Mouse (Mus musculus) liver, embryonic 15.5 days (tissue): ENCODE measurements around the gene Gm17660. TPM values are rescaled to one million over a fixed set of nuclear protein-coding genes. Genes with fewer than 3 reads are reported as not detected.

Experiments used
- ATAC-seq: fragments of 200-750 bp; cut with Nextera tagmentation; 2 replicates; pipeline ENCODE4 v1.8.0; 2017; ENCODE audit warnings: moderate number of reproducible peaks, mild to moderate bottlenecking, moderate library complexity; ENCODE audit not compliant: insufficient read depth
- H3K27ac ChIP-seq: fragments of 300-500 bp; sonication (generic); replicated peaks from 2 replicates; pipeline ENCODE4 v1.5.1; 2015; ENCODE audit warnings: mild to moderate bottlenecking, inconsistent platforms
- H3K27me3 ChIP-seq: fragments of 300-500 bp; sonication (generic); 2 replicates; pipeline ENCODE4 v1.6.1; 2015; ENCODE audit warnings: mild to moderate bottlenecking, inconsistent platforms
- H3K36me3 ChIP-seq: fragments of 300-500 bp; sonication (generic); replicated peaks from 2 replicates; pipeline ENCODE4 v1.6.1; 2015; ENCODE audit warnings: moderate library complexity, mild to moderate bottlenecking, inconsistent platforms
- H3K4me1 ChIP-seq: fragments of 300-500 bp; sonication (generic); replicated peaks from 2 replicates; pipeline ENCODE4 v1.6.1; 2015; ENCODE audit warnings: inconsistent platforms
- H3K4me2 ChIP-seq: fragments of 300-500 bp; sonication (generic); 2 replicates; pipeline ENCODE4 v1.6.1; 2015; ENCODE audit warnings: moderate library complexity, mild to moderate bottlenecking, inconsistent platforms
- H3K4me3 ChIP-seq: fragments of 300-500 bp; sonication (generic); replicated peaks from 2 replicates; pipeline ENCODE4 v1.5.1; 2015; ENCODE audit warnings: mild to moderate bottlenecking, inconsistent platforms
- H3K9ac ChIP-seq: fragments of 300-500 bp; sonication (generic); 2 replicates; pipeline ENCODE4 v1.6.1; 2015; ENCODE audit warnings: moderate library complexity, mild to moderate bottlenecking, inconsistent platforms
- H3K9me3 ChIP-seq: fragments of 300-500 bp; sonication (generic); replicated peaks from 2 replicates; pipeline ENCODE4 v1.6.1; 2016; ENCODE audit warnings: inconsistent platforms
- WGBS: fragments of 180-500 bp; shearing (Covaris S2); methylation state at CpG from one replicate; pipeline ENCODE4 v1.1.7; 2015; ENCODE audit warnings: mixed read lengths; ENCODE audit not compliant: insufficient replicate concordance; 5-methylcytosine and 5-hydroxymethylcytosine counted together
- polyA plus RNA-seq: library from polyadenylated mRNA; unstranded; fragments of >200 nt; fragmentation: Nextera tagmentation; extraction: Ambion mirVana; gene quantifications from 2 replicates; pipeline ENCODE4 v1.2.1, GENCODE M21; 2015

Gene Gm17660
- polyA plus RNA-seq, 1 experiment from 2014 or later, result not detected

- Histone ChIP-seq H3K4me1 (peaks cover 6% of the 10 kb centered on the region; the same call in 1 of the 2 replicates), H3K4me2 (no peak overlapping the region), H3K36me3 (no peaks in the 10 kb centered on the region), H3K4me3 (no peak overlapping the region), H3K27me3 (peaks cover 43% of the 10 kb centered on the region), H3K27ac (no peak overlapping the region), H3K9ac (no peak overlapping the region), H3K9me3 (no peaks in the 10 kb centered on the region)
- 26% methylated on average over 10 of the region's 10 CpGs for WGBS
- no peak for ATAC-seq
Measured at GRCm38 (mm10) chr5:104076361-104076760, 1.0 kb downstream of the Gm17660 start.

GRCm38 (mm10) chr5:104074388-104074787 is 3.0 kb downstream of the Gm17660 start:
- Histone ChIP-seq H3K9ac (no peak overlapping the region), H3K27ac (no peak overlapping the region), H3K4me1 (peaks cover 9% of the 10 kb centered on the region; the same call in 1 of the 2 replicates), H3K27me3 (peaks cover 37% of the 10 kb centered on the region), H3K36me3 (no peaks in the 10 kb centered on the region), H3K9me3 (no peaks in the 10 kb centered on the region), H3K4me2 (no peak overlapping the region), H3K4me3 (no peak overlapping the region)
- 23% methylated on average over 12 of the region's 12 CpGs for WGBS
- ATAC-seq, result no peak

- Histone ChIP-seq H3K27ac (no peak overlapping the region), H3K4me2 (no peak overlapping the region), H3K9ac (no peak overlapping the region), H3K4me3 (no peak overlapping the region), H3K27me3 (peaks cover 34% of the 10 kb centered on the region), H3K9me3 (no peaks in the 10 kb centered on the region), H3K36me3 (no peaks in the 10 kb centered on the region), H3K4me1 (peaks cover 9% of the 10 kb centered on the region; the same call in 1 of the 2 replicates)
- ATAC-seq, result no peak
- 81% methylated on average over 5 of the region's 5 CpGs for WGBS
Measured at GRCm38 (mm10) chr5:104073602-104074001, 3.8 kb downstream of the Gm17660 start.

GRCm38 (mm10) chr5:104072272-104072886 is 5.0 kb downstream of the Gm17660 start:
- no peak overlapping the region for H3K27ac ChIP-seq
- H3K36me3 ChIP-seq, result no peaks in the 10 kb centered on the region
- 0 out of 2 replicates have a peak, but pooled peaks have one; percentile 22 for ATAC-seq
- no peak overlapping the region for H3K9ac ChIP-seq
- H3K9me3 ChIP-seq, result no peaks in the 10 kb centered on the region
- no peak overlapping the region for H3K4me3 ChIP-seq
- WGBS, result 31% methylated on average over 6 of the region's 8 CpGs
- peaks cover 29% of the 10 kb centered on the region for H3K27me3 ChIP-seq
- peaks cover 9% of the 10 kb centered on the region; the same call in 1 of the 2 replicates for H3K4me1 ChIP-seq
- no peak overlapping the region; the same call in 1 of the 2 replicates for H3K4me2 ChIP-seq

GRCm38 (mm10) chr5:104071048-104071447 is 6.4 kb downstream of the Gm17660 start:
- H3K27ac ChIP-seq, result no peak overlapping the region
- ATAC-seq, result no peak
- no peak overlapping the region for H3K9ac ChIP-seq

GRCm38 (mm10) chr5:104068751-104069150 is 8.7 kb downstream of the Gm17660 start:
- Histone ChIP-seq H3K27ac (no peak overlapping the region), H3K9me3 (no peaks in the 10 kb centered on the region), H3K4me2 (no peak overlapping the region), H3K9ac (no peak overlapping the region), H3K4me1 (peaks cover 13% of the 10 kb centered on the region), H3K4me3 (no peak overlapping the region), H3K27me3 (no peaks in the 10 kb centered on the region), H3K36me3 (peaks cover 11% of the 10 kb centered on the region)
- ATAC-seq, result no peak
- 69% methylated on average over 7 of the region's 7 CpGs for WGBS

More at GRCm38 (mm10) chr5:104071048-104071447, 6.4 kb downstream of the Gm17660 start:
- Histone ChIP-seq H3K4me2 (no peak overlapping the region), H3K9me3 (no peaks in the 10 kb centered on the region), H3K36me3 (no peaks in the 10 kb centered on the region), H3K27me3 (peaks cover 16% of the 10 kb centered on the region), H3K4me1 (peaks cover 9% of the 10 kb centered on the region; the same call in 1 of the 2 replicates), H3K4me3 (no peak overlapping the region)
- 36% methylated on average over 4 of the region's 4 CpGs for WGBS

- peaks cover 63% of the 10 kb centered on the region for H3K36me3 ChIP-seq
- WGBS, result 47% methylated on average over 11 of the region's 11 CpGs
- H3K27me3 ChIP-seq, result no peaks in the 10 kb centered on the region
- H3K9me3 ChIP-seq, result no peaks in the 10 kb centered on the region
- H3K4me2 ChIP-seq, result peak overlapping the region; percentile 67
- H3K4me1 ChIP-seq, result peaks cover 30% of the 10 kb centered on the region
- ATAC-seq, result peak; percentile 100
- H3K27ac ChIP-seq, result peak overlapping the region; percentile 85
- no peak overlapping the region; the same call in 1 of the 2 replicates for H3K4me3 ChIP-seq
- H3K9ac ChIP-seq, result peak overlapping the region; percentile 50
Measured at GRCm38 (mm10) chr5:104062773-104063551, 14.4 kb downstream of the Gm17660 start.

- Histone ChIP-seq H3K27ac (peak overlapping the region; percentile 85), H3K4me2 (peak overlapping the region; percentile 67), H3K4me3 (no peak overlapping the region), H3K9me3 (no peaks in the 10 kb centered on the region), H3K4me1 (peaks cover 38% of the 10 kb centered on the region), H3K36me3 (peaks cover 66% of the 10 kb centered on the region), H3K9ac (peak overlapping the region; percentile 12), H3K27me3 (no peaks in the 10 kb centered on the region)
- ATAC-seq, result peak; percentile 69
- 75% methylated on average over 13 of the region's 13 CpGs for WGBS
Measured at GRCm38 (mm10) chr5:104061936-104062772, 15.3 kb downstream of the Gm17660 start.

GRCm38 (mm10) chr5:104060429-104060828 is 17.0 kb downstream of the Gm17660 start:
- Histone ChIP-seq H3K4me2 (no peak overlapping the region), H3K27me3 (no peaks in the 10 kb centered on the region), H3K36me3 (peaks cover 74% of the 10 kb centered on the region), H3K4me3 (no peak overlapping the region), H3K4me1 (peaks cover 54% of the 10 kb centered on the region), H3K9ac (no peak overlapping the region), H3K27ac (peak overlapping the region; percentile 33; the same call in 1 of the 2 replicates), H3K9me3 (no peaks in the 10 kb centered on the region)
- no peak for ATAC-seq
- 86% methylated on average over 5 of the region's 5 CpGs for WGBS

- Histone ChIP-seq H3K36me3 (peaks cover 67% of the 10 kb centered on the region), H3K27ac (peak overlapping the region; percentile 42; the same call in 1 of the 2 replicates)
- WGBS, result 83% methylated on average over 9 of the region's 9 CpGs
Measured at GRCm38 (mm10) chr5:104059628-104060027, 17.8 kb downstream of the Gm17660 start.

More at GRCm38 (mm10) chr5:104059628-104060027, 17.8 kb downstream of the Gm17660 start:
- ATAC-seq, result no peak
- Histone ChIP-seq H3K9me3 (no peaks in the 10 kb centered on the region), H3K4me3 (no peak overlapping the region), H3K9ac (no peak overlapping the region), H3K27me3 (no peaks in the 10 kb centered on the region), H3K4me2 (no peak overlapping the region), H3K4me1 (peaks cover 61% of the 10 kb centered on the region)
